Mouse (Mus musculus) forebrain, embryonic 14.5 days (tissue): Measurements from ENCODE around the gene Zfp410. TPM values are rescaled to one million over a fixed set of nuclear protein-coding genes. Genes with fewer than 3 reads are reported as not detected.

Experiments
- ATAC-seq: fragments of 200-750 bp; cut with Nextera tagmentation; 2 replicates; pipeline ENCODE4 v1.8.0; 2017; ENCODE audit warnings: mild to moderate bottlenecking, moderate library complexity
- DNase-seq: peaks from one replicate; pipeline ENCODE4 v3.0.0-alpha.2; 2015; ENCODE audit warnings: low spot score
- H3K27ac ChIP-seq: fragments of 300-500 bp; sonication (generic); 2 replicates; pipeline ENCODE4 v1.5.1; 2014; ENCODE audit warnings: low read depth, mild to moderate bottlenecking, control low read depth, low read length, moderate library complexity
- H3K27me3 ChIP-seq: fragments of 300-500 bp; sonication (generic); replicated peaks from 2 replicates; pipeline ENCODE4 v1.6.1; 2014; ENCODE audit warnings: low read length, control low read depth, mixed read lengths; ENCODE audit not compliant: control insufficient read depth, insufficient read depth
- H3K36me3 ChIP-seq: fragments of 300-500 bp; sonication (generic); 2 replicates; pipeline ENCODE4 v1.6.1; 2014; ENCODE audit warnings: low read length, control low read depth; ENCODE audit not compliant: control insufficient read depth, insufficient read depth
- H3K4me1 ChIP-seq: fragments of 300-500 bp; sonication (generic); 2 replicates; pipeline ENCODE4 v1.6.1; 2014; ENCODE audit warnings: antibody characterized with exemption, low read length, control low read depth; ENCODE audit not compliant: control insufficient read depth, insufficient read depth
- H3K4me2 ChIP-seq: fragments of 300-500 bp; sonication (generic); 2 replicates; pipeline ENCODE4 v1.6.1; 2014; ENCODE audit warnings: mild to moderate bottlenecking, control low read depth, low read length
- H3K4me3 ChIP-seq: fragments of 300-500 bp; sonication (generic); 2 replicates; pipeline ENCODE4 v1.5.1; 2014; ENCODE audit warnings: low read depth, low read length, control low read depth
- H3K9ac ChIP-seq: fragments of 300-500 bp; sonication (generic); 2 replicates; pipeline ENCODE4 v1.6.1; 2014; ENCODE audit warnings: mild to moderate bottlenecking, low read length, control low read depth, moderate library complexity
- H3K9me3 ChIP-seq: fragments of 300-500 bp; sonication (generic); replicated peaks from 2 replicates; pipeline ENCODE4 v1.6.1; 2016; ENCODE audit warnings: low read length, control low read depth, mixed read lengths; ENCODE audit not compliant: control insufficient read depth
- WGBS: fragments of 180-500 bp; shearing (Covaris S2); extraction: QIAGEN DNeasy Blood & Tissue Kit; methylation state at CpG from one replicate; pipeline ENCODE4 v1.1.7; 2014; 5-methylcytosine and 5-hydroxymethylcytosine counted together
- polyA plus RNA-seq: library from polyadenylated mRNA; unstranded; fragments of >200 nt; fragmentation: Nextera tagmentation; extraction: Ambion mirVana; gene quantifications from 2 replicates; pipeline ENCODE4 v1.2.1, GENCODE M21; 2014

Gene Zfp410
- polyA plus RNA-seq = 89.6 and 104 TPM in 2 replicates

DNA sequence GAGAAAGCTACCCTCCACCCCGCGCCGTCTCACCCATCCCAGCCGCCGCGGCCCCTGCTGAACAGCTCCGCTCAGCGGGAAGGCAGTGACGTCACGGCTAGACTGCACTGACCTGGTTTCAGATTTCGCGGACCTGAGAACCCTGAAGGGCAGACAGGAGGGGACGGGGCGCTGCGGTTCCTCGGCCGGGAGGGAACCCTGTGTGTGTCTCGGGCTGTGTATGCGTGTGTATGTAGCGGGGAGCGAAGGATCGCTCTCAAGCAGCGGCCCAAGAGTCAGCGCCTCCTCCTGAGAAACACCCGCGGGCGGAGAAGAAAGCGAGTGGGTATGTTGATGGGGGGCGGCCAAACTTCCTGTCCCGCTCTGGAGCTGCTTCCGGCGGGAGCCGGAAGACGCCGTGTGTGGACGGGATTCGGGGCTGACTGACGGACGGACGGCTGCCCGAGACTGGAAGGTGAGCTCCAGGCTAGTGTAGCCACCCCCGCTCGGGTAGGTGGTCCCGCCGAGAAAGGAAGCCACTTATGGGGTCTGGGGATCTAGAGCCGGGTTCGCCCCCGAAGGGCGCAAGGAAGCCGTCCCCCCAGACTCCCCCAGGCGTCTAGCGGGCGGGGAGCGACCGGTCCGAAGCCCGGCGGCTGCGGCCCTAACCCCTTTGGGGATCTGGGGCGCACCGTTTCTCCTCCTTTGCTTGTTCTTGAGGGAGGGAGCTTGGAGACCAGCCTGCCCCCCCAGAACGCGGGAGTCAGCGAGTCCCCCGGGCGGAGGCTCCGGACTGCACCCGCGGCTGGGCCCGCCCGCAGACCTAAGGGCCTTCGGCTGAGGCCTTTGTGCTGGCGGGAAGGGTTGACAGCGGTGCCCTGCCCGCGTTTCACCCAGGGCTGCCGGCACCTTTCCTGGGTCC, at the start of gene Zfp410:
TSS of gene Zfp410 (plus strand) at position 132 of the 901 bp plus-strand sequence.
- Histone ChIP-seq H3K9me3 (no peaks in the 10 kb centered on the region), H3K36me3 (no peaks in the 10 kb centered on the region), H3K4me1 (peaks cover 12% of the 10 kb centered on the region), H3K9ac (peak within 1 kb of the TSS; percentile 97), H3K27me3 (no peaks in the 10 kb centered on the region), H3K4me3 (peak within 1 kb of the TSS; percentile 98), H3K4me2 (peak within 1 kb of the TSS; percentile 89), H3K27ac (peak within 1 kb of the TSS; percentile 95)
- under 1% methylated on average over 77 of the region's 77 CpGs for WGBS
- peak; percentile 89 for DNase-seq
- ATAC-seq = peak; percentile 96

DNA sequence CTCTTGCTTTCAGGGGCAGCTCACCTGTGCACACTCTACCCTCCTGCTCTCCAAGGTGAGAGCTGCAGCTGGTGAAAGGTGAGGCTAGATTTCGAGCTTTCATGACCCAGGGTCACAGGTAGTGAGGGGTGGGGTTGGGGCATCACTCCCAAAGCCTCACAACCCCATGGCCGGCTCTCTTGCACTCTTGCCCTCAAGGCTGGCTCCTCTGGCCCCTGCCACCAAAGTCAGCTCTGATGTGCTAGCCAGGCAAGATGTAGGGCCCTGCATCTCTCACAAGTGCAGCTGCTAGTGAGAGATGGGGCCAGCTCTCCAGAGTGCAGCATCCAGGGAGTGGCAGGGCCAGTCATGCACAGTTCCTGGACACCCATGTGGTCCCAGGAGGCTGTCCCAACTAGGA, 49.4 kb upstream of the Zfp410 start:
- no peak for ATAC-seq
- Histone ChIP-seq H3K27ac (no peak overlapping the region), H3K4me3 (no peak overlapping the region), H3K36me3 (no peaks in the 10 kb centered on the region), H3K9ac (no peak overlapping the region), H3K27me3 (no peaks in the 10 kb centered on the region), H3K4me1 (no peaks in the 10 kb centered on the region), H3K4me2 (no peak overlapping the region), H3K9me3 (no peaks in the 10 kb centered on the region)
- 71% methylated on average over 2 of the region's 2 CpGs for WGBS
- no peak for DNase-seq

DNA sequence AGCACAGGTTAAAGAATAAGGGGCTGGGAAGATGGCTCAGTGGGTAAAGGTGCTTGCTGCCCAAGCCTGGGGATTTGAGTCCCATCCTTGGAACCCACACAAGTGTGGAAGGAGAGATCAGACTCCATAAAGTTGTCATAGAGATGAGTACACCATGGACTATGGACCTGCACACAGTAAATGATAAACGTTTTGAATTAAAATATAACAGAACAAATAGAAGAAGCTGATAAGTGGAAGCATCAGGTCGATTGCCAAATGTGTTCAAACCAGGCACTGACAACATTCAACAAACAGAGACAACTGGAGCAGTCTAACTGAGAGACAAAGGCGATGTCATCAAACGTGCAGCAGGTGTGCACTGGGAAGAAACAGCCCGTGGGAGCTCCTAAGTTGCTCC, 43.3 kb upstream of the Zfp410 start:
- 0 out of 2 replicates have a peak, but pooled peaks cover 4% of the 10 kb centered on the region for H3K4me1 ChIP-seq
- H3K27me3 ChIP-seq = no peaks in the 10 kb centered on the region
- no peaks in the 10 kb centered on the region for H3K36me3 ChIP-seq
- no peak overlapping the region for H3K27ac ChIP-seq
- 76% methylated on average over 5 of the region's 5 CpGs for WGBS
- ATAC-seq (no peak), DNase-seq (no peak)
- H3K9me3 ChIP-seq = no peaks in the 10 kb centered on the region
- H3K9ac ChIP-seq = no peak overlapping the region
- no peak overlapping the region for H3K4me2 ChIP-seq
- H3K4me3 ChIP-seq = no peak overlapping the region

GRCm38 (mm10) chr12:84275288-84275687, 41.4 kb upstream of the Zfp410 start:
- no peaks in the 10 kb centered on the region for H3K9me3 ChIP-seq
- WGBS = 93% methylated on average over 9 of the region's 9 CpGs
- no peak overlapping the region for H3K9ac ChIP-seq
- ATAC-seq (no peak), DNase-seq (no peak)
- H3K4me3 ChIP-seq = no peak overlapping the region
- no peaks in the 10 kb centered on the region for H3K36me3 ChIP-seq
- H3K27ac ChIP-seq = no peak overlapping the region
- 0 out of 2 replicates have a peak, but pooled peaks cover 4% of the 10 kb centered on the region for H3K4me1 ChIP-seq
- H3K4me2 ChIP-seq = no peak overlapping the region
- H3K27me3 ChIP-seq = no peaks in the 10 kb centered on the region

DNA sequence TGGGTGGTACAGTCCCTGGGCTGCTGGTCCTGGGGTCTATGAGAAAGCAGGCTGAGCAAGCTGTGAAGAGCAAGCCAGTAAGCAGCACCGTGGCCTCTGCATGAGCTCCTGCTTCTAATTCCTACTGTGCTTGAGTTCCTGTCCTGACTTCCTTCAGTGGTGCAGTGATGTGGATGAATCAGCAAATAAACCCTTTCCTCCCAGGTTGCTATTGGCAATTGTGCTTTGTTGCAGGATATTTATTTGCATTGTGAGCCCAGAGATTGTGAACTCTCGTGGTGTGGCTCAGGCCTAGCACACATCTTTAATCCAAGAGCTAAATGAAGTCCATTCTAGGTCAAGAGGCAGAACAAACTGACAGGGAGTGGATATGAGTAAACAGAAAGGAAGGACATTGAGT, 40.4 kb upstream of the Zfp410 start:
- Histone ChIP-seq H3K9me3 (no peaks in the 10 kb centered on the region), H3K9ac (no peak overlapping the region), H3K36me3 (no peaks in the 10 kb centered on the region), H3K4me3 (no peak overlapping the region), H3K4me1 (0 out of 2 replicates have a peak, but pooled peaks cover 4% of the 10 kb centered on the region), H3K4me2 (no peak overlapping the region), H3K27ac (no peak overlapping the region), H3K27me3 (no peaks in the 10 kb centered on the region)
- no peak for ATAC-seq
- 61% methylated on average over 2 of the region's 2 CpGs for WGBS
- DNase-seq = no peak

DNA sequence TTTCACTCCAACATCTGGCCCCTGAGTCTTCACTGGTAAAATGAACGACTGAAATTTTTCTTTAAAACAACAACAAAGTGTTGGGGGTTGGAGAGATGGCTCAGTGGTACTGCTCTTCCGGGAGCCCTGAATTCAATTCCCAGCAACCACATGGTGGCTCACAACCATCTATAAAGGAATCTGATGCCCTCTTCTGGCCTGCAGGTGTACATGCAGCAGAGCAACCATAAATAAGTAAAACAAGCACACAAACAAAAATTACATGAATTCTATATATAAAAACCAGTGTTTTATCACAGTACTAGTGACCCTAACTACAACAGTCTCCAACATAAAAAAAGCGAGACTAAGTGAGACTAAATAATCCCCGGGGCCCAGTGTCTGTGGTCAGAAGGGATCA, 39.9 kb upstream of the Zfp410 start:
- 82% methylated on average over 4 of the region's 4 CpGs for WGBS

DNA sequence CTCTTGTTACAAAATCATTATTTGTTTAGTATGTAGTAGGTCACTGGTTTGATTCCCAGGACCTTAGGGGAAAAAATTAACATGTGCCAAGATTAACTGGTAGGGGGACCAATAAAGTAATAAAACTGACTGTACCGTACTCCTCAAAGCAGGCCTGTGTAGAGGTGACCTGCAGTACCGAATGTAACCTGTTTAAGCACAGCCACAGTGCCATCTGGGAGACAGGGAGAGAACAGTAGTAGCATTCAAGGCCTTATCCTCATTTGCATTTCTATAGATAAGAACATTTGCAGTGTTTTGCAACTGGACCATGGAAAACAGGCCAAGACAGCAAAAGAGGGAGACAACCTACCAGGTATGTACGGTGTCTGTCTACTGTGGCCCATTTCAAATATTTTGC, 38.8 kb upstream of the Zfp410 start:
- Histone ChIP-seq H3K4me1 (0 out of 2 replicates have a peak, but pooled peaks cover 4% of the 10 kb centered on the region), H3K27me3 (no peaks in the 10 kb centered on the region), H3K4me2 (no peak overlapping the region), H3K27ac (0 out of 2 replicates have a peak overlapping the region, but pooled peaks have one; percentile 52), H3K9ac (no peak overlapping the region), H3K4me3 (no peak overlapping the region), H3K9me3 (no peaks in the 10 kb centered on the region), H3K36me3 (no peaks in the 10 kb centered on the region)
- 10% methylated on average over 3 of the region's 3 CpGs for WGBS
- ATAC-seq (peak; percentile 82), DNase-seq (peak; percentile 64)

More for the DNA sequence above, 39.9 kb upstream of the Zfp410 start:
- no peak for DNase-seq
- no peak overlapping the region for H3K4me3 ChIP-seq
- no peak overlapping the region for H3K9ac ChIP-seq
- H3K4me2 ChIP-seq = no peak overlapping the region
- no peaks in the 10 kb centered on the region for H3K36me3 ChIP-seq
- no peaks in the 10 kb centered on the region for H3K27me3 ChIP-seq
- H3K4me1 ChIP-seq = 0 out of 2 replicates have a peak, but pooled peaks cover 4% of the 10 kb centered on the region
- H3K9me3 ChIP-seq = no peaks in the 10 kb centered on the region
- no peak for ATAC-seq
- no peak overlapping the region for H3K27ac ChIP-seq

DNA sequence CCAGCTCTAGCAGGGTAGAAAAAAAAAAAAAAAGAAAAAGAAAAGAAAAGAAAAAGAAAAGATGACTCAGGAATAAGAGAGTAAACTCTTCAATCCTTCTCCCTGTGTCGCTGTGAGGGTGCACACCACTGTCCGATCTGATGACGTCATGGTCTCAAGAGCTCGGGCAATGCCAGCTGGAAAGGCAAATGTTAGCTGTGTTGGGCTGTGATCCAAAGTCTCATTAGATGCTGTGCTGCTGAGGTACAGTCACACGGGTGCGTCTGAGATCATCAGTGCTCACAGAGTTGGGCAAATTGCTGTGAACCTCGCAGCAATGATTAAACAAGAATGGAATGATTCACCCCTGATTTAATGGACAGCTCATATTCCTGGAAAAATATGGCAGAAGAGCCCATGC, 37.8 kb upstream of the Zfp410 start:
- H3K4me1 ChIP-seq = 0 out of 2 replicates have a peak, but pooled peaks cover 4% of the 10 kb centered on the region
- WGBS = 40% methylated on average over 7 of the region's 7 CpGs
- no peaks in the 10 kb centered on the region for H3K27me3 ChIP-seq
- H3K27ac ChIP-seq = peak overlapping the region; percentile 52; the same call in 1 of the 2 replicates
- peak; percentile 65 for ATAC-seq
- H3K4me2 ChIP-seq = no peak overlapping the region
- peak; percentile 87 for DNase-seq
- no peaks in the 10 kb centered on the region for H3K9me3 ChIP-seq
- no peak overlapping the region for H3K4me3 ChIP-seq
- H3K36me3 ChIP-seq = no peaks in the 10 kb centered on the region
- no peak overlapping the region for H3K9ac ChIP-seq

- DNase-seq (no peak), ATAC-seq (no peak)
- Histone ChIP-seq H3K4me2 (peak overlapping the region; percentile 68), H3K4me3 (no peak overlapping the region), H3K4me1 (peaks cover 9% of the 10 kb centered on the region), H3K36me3 (no peaks in the 10 kb centered on the region), H3K27me3 (no peaks in the 10 kb centered on the region), H3K9me3 (no peaks in the 10 kb centered on the region), H3K9ac (no peak overlapping the region; the same call in 1 of the 2 replicates), H3K27ac (no peak overlapping the region)
- 78% methylated on average over 14 of the region's 14 CpGs for WGBS
Measured at GRCm38 (mm10) chr12:84284391-84284790, 32.3 kb upstream of the Zfp410 start.
